Mouse (Mus musculus) left cerebral cortex, postnatal 25 days (tissue): ENCODE measurements around the gene Gm28051. TPM values are rescaled to one million over a fixed set of nuclear protein-coding genes. Genes with fewer than 3 reads are reported as not detected.
A peak's percentile ranks its signal among the peaks of the same experiment; 100 is the strongest.

Source experiments
- DNase-seq, 2 experiments: peaks; one replicate each; pipeline ENCODE4 v3.0.0; 2022; ENCODE audit warnings: low spot score in 2 of 2, mixed read lengths in 1 of 2
- intact Hi-C: fragments of 180-260 bp; cut with DNase I; formaldehyde crosslinking; loops from one replicate; pipeline ENCODE4 v1.15.1; 2025
- total RNA-seq, 2 experiments: library from RNA; stranded (reverse); gene quantifications; 2 replicates each; pipeline ENCODE4 v1.2.3; 2021

Gene Gm28051
- total RNA-seq, 2 experiments from 2014 or later = not detected

DNA sequence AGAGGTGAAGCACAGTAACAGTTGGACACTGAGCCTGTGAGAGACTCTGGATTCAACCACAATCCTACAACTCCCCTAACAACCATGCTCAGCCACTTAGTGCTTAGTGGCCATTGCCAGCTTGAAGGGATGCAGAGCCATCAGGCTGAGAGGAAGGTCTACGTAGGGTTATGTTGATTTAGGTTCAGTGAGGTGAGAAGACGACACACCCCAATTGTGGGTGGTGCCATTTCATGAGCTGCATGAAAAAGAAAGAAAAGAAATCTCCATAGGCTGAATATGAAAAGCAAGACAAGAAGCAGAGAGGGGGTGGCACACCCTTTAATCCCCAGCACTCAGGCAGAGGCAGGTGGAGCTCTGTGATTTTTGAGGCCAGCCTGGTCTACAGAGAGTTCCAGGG is 43.4 kb downstream of the Gm28051 start:
- DNase-seq = no peak
- intact Hi-C loops = loop anchor here (10.0 kb wide), 2 partner anchors 219 to 319 kb away; no protein-coding TSS in a partner anchor

DNA sequence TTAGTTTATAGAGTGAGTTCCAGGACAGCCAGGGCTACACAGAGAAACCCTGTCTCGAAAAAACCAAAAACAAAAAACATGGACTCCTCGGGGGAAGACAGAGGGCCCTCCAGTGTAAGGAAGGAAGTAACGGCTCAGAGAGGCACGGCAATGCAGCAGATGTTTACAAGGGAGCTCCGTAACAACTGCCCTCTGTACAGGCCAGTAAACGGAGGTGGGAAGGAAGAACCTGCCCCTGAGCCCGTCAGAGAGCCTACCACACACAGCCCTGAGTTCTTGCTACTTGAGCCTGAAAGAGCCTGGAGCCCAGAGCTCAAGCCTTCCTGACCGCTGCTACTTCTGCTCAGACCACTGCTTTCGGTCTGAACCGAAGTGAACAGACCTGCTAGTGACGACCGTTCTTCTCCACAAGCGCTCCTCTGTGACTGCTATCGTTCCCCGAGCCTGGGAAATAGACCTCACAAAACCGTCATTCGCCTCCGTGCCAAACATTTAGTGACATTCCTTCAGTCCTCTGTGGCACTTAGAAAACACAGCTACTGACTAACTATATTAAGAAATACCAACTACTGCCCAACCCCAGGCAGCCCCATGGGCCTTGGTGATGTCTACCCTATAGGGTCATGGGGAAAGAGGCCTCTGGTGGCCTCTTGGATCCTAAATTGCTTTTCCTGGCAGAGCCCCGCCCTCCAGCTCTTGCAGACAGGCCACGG is 44.3 kb downstream of the Gm28051 start:
- intact Hi-C loops = loop anchor here (10.0 kb wide), 2 partner anchors 219 to 319 kb away; no protein-coding TSS in a partner anchor
- DNase-seq = no peak

- DNase-seq = no peak
These were observed 46.7 kb downstream of the Gm28051 start for GRCm38 (mm10) chr12:102710851-102711375.

GRCm38 (mm10) chr12:102709896-102710295 is 47.7 kb downstream of the Gm28051 start:
- intact Hi-C loops = loop anchor here (10.0 kb wide), 2 partner anchors 215 to 315 kb away; no protein-coding TSS in a partner anchor
- no peak for DNase-seq

More at GRCm38 (mm10) chr12:102710851-102711375, 46.7 kb downstream of the Gm28051 start:
- intact Hi-C loops = loop anchor here (10.0 kb wide), 2 partner anchors 216 to 316 kb away; no protein-coding TSS in a partner anchor

- intact Hi-C loops = no loop called here
These were observed 49.3 kb downstream of the Gm28051 start for GRCm38 (mm10) chr12:102708220-102708619.

GRCm38 (mm10) chr12:102706833-102707463 is 50.6 kb downstream of the Gm28051 start:
- intact Hi-C loops = no loop called here
- no peak for DNase-seq

More at GRCm38 (mm10) chr12:102708220-102708619, 49.3 kb downstream of the Gm28051 start:
- no peak for DNase-seq

DNA sequence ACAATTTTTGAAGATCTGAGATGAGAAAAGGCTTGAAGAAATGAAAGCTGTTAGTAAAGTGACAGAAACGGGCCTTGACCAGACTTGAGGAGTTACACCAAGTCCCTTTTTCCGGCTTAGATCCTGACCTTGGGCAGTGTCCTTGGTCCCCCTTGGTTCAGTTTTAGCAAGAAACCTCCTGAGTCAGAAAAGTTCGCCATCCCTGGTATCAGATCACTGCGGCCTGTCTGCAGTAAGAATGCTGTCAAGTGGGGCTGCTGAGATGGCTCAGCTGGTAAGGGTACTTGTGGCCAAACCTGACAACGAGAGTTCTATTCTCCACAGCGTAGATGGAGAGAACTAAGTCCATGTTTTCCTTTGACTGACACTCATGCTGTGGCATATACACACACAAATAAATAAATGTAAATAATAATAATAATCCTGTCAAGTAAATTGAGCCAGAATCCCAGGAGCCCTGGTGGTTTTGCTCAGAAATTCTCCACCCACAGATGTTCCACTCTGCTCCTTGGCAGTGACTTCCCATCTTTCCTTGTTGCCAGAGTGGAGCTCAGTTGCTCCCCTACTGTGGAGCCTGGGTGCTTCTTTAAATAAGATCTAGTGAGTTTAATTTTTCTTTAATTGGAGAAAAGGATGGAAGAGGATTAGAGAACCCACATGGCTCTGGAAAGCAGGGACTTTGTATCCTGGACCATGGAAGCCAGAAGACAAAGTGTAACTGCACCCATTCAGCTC is 51.5 kb downstream of the Gm28051 start:
- intact Hi-C loops = loop anchor here (2.0 kb wide), 2 partner anchors 53 to 127 kb away; no protein-coding TSS in a partner anchor

GRCm38 (mm10) chr12:102705216-102705871 is 52.2 kb downstream of the Gm28051 start:
- intact Hi-C loops = loop anchor here (2.0 kb wide), 2 partner anchors 53 to 127 kb away; no protein-coding TSS in a partner anchor
- DNase-seq = peak; percentile 86 to 88

More for the DNA sequence above, 51.5 kb downstream of the Gm28051 start:
- peak in 1 of 2 experiments; percentile 45 for DNase-seq

GRCm38 (mm10) chr12:102704457-102705198 is 52.9 kb downstream of the Gm28051 start, which contains the start of gene Itpk1:
Gene Itpk1, minus strand, starts transcription at chr12:102704930.
- intact Hi-C loops = loop anchor here (2.0 kb wide), 2 partner anchors 52 to 126 kb away; no protein-coding TSS in a partner anchor
- DNase-seq = peak in 1 of 2 experiments; percentile 45

DNA sequence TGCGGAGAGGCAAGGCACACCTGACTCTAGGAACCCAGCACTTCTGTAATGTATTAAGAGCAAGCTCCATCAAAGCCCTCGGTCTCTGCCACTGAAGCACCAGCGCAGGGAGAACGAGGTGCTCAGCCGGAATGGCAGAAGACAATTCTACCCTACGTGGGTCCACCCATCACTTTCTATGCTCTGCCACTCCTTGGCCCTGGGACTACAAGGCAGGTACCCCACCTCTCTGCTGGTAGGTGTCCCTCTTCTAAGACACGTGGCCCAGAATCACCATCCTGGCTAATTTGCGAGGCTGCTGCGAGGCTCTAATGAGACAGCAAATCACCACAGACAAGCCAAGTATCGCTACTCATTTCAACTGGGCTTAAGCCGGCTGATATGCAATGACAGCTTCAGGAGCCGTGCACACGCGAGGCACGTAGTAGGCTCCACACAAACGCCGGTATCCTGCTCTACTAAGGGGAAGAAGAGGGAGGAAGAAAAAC is 53.6 kb downstream of the Gm28051 start:
- intact Hi-C loops = loop anchor here (2.0 kb wide), 2 partner anchors 51 to 125 kb away; no protein-coding TSS in a partner anchor
- DNase-seq = peak in 1 of 2 experiments; percentile 25

DNA sequence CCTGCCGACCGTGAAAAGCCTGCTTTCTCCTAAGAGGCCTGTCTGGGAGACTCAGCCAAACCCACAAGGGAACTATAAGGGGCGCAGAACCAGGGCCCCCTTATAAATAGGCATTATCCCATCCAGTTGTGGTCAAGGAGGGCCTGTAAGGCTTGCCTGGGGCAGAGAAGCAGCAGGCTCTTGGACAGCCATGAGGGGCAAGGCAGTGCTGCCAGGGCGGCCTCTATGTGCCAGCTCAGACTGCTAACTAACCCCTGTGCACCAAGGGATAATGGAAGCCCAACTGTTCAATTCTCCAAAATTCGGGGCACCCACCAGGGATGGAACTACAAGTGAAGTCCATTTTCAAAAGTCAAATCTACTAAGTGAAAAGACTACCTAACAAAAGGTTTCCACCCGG is 54.1 kb downstream of the Gm28051 start:
- intact Hi-C loops = no loop called here
- DNase-seq = peak in 1 of 2 experiments; percentile 31

DNA sequence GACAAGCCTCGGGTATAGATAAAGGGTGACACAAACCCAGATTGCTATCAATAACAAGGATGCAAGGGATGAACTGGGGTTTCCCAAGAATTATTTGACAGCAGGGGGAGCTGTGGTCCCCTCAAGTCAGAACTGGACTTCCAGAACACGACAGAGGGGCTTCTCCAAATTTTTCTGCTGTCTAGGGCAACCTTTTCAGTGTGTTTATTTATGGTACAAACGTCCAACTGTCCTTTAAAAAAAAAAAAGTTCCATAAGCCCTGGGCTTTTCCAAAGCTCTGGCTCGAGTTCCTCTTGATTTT is 54.5 kb downstream of the Gm28051 start:
- peak in 1 of 2 experiments; percentile 51 for DNase-seq
- intact Hi-C loops = no loop called here

DNA sequence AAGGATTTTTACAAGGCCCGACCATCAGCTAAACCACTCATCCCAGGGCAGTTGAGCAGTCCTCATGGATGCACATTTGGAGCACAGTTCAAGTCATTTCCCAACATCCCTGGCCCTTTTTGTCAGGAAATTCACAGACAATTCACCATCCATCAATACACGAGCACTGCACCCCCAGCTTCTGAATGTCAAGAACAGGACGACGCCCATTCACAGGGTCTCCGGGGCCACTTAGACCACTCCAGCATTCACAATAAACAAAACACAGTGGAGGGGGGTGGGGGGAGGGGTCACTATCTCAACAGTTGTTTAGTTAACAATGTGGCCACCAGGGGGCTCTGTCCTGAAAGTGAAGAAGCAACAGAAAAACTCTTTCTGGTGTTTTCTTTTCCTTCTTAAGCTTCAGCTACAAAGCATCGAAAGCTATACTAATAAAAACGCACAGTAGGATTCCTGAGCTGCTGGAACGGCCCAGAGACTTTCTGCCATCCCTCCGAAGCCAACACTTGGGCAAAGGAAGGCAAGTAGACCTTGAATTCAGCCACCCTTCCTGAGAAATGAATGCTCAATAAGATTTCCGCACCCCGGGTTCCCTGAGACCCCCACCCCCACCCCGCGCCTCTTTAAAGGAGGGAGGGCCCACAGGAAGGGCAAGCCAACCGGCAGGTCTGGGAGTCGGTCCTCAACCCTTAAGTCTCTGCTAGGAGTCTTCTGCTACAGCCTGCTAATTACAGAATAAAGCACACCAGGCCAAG is 55.0 kb downstream of the Gm28051 start:
- peak; percentile 80 to 81 for DNase-seq
- intact Hi-C loops = no loop called here

DNA sequence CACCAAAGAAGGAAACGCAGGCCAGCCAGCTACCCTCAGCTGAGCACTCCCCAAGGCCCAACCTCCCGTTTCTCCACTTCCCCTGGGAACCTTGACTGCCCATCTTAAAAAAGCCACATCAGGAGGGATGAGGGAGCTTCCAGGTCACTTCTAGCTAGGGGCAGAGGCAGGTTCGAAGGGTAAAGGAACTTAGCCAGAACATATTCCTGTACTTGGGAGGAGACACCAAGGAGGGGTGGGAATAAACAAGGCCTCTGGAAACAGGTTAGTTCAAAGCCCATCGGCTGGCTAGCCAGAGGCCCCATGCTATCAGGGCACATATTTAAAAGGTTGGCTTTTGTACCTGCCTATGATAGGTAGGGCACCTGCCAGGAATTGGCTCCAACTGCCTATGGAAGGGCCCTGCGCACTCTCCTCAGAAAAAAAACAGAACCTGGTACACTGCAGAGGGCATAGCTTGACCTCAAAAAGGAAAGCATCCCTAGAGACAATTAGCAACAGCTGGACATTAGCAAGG is 55.8 kb downstream of the Gm28051 start:
- intact Hi-C loops = no loop called here

DNA sequence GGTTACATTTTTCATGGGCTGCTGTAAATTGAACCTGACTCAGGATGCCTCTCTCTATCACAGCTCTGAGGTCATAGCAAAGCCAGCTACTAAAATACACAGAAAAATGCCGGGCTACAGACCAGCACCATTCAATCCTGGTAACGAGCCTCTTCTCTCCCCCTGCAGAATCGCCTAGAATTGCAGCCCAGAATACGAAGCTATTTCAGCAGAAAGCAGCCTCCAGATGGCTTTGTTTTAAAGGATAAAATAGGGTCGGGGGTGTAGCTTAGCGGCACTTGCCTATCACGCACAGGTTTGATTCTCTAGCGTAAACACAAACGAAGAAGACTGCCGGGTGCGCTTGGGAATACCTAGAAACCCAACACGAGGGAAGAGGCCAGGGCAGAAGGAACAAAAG is 57.1 kb downstream of the Gm28051 start:
- DNase-seq = peak in 1 of 2 experiments; percentile 72
- intact Hi-C loops = no loop called here

More for the DNA sequence above, 55.8 kb downstream of the Gm28051 start:
- no peak for DNase-seq

DNA sequence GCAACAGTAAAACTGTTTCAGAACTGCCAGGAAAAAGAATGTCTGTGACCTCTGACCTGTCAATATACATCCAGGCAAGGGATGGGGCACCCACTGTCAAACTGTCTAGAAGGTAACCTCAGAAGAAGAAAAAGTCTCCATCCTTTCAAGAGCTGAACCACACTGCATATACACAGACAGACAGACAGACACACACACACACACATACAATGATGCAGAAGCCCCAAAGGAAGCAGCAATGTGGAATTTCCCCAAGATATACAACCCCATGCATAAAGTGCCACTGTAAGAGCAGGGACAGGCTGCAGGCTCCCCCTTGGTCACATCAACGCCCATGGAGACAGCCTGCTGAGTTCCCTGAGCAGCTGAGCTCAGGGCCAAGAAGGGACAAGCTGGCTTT is 58.4 kb downstream of the Gm28051 start:
- DNase-seq = no peak
- intact Hi-C loops = no loop called here

DNA sequence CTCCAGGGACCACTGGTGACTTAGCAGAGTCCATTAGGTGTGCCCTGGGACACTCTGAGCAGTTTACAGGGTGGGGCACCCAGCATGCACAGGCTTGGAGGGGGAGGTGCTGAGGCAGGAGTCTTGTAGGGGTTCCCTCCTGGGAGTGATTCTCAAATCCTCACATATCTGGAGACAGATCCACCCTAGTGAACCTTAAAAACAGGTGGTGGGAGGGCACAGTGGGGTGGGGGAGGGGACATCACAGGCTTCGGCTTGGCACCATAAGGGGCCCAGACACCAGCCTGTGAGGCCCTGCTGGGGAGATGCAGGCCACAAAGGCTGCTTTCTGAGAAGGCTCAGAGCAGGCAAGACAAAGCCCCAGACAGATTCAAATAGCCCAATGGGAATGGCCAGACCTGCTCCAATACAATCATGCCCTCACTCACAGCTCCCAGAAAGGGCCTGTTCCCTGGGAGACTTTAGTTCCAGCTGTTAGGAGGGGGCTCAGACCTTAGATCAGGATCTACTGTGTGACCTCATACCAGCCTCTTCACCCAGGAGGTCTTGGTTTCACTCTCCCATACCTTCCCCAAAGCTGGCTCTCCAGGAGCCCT is 59.4 kb downstream of the Gm28051 start:
- intact Hi-C loops = no loop called here
- no peak for DNase-seq
